8 mouse cellular contexts compared by ENCODE assay signal in genomic region chr8:20266776-20267175, GRCm38 (mm10).
DNase-seq lines count a peak whose midpoint lies in the region.

No protein-coding gene starts in this region.

- DNase-seq in cerebellum, adult 9-10 months = peak; percentile 36
- DNase-seq in gastrocnemius, postnatal 4 days (ENCODE audit: low spot score in 2 of 2) = peak; percentile 12 to 16
- peak; percentile 54 for DNase-seq in kidney, adult 11 months
- peak; percentile 50 for DNase-seq in layer of hippocampus, adult 11-12 months (ENCODE audit: low spot score)
- DNase-seq in lung, postnatal 36 days = peak; percentile 6
- DNase-seq in spleen, postnatal 10 days (ENCODE audit: low spot score in 2 of 2) = peak; percentile 16 to 43
- DNase-seq in thymus, postnatal 14 days = peak; percentile 22
- DNase-seq in urinary bladder, postnatal 4 days (ENCODE audit: low spot score in 2 of 2) = peak; percentile 67 to 75

Comparison
In these comparisons a context has a peak if more than half of its experiments do, and no peak if none do; other contexts are left out.
1. Peak in every context shown above with its lines: DNase-seq.
2. DNase-seq: peak in every context shown above with its lines; median percentile 71 in urinary bladder, postnatal 4 days; 54 in kidney, adult 11 months; 50 in layer of hippocampus, adult 11-12 months; 36 in cerebellum, adult 9-10 months; 30 in spleen, postnatal 10 days; 22 in thymus, postnatal 14 days; 14 in gastrocnemius, postnatal 4 days; 6 in lung, postnatal 36 days.